Mouse (Mus musculus) frontal cortex, adult 2 months (tissue): Measurements from ENCODE around the gene Cutal. TPM values are rescaled to one million over a fixed set of nuclear protein-coding genes. Genes with fewer than 3 reads are reported as not detected.

ENCODE experiments used
- DNase-seq, 2 experiments: peaks; one replicate each; pipeline ENCODE4 v3.0.0; 2022; ENCODE audit warnings: low spot score in 1 of 2; ENCODE audit errors: extremely low spot score in 1 of 2
- polyA plus RNA-seq: library from polyadenylated mRNA; depleted of rRNA; stranded (reverse); fragments of >200 nt; gene quantifications from 2 replicates; pipeline ENCODE4 v1.2.3, GENCODE M21; 2012; rRNA removed

The Cutal gene
- polyA plus RNA-seq, 1 experiment: 0.58 TPM

GRCm38 (mm10) chr2:34913218-34914068, 39.2 kb downstream of the Cutal start, which contains the start of gene Phf19:
Gene Phf19, minus strand, starts transcription at chr2:34914026.
- DNase-seq: no peak

GRCm38 (mm10) chr2:34914069-34914822, 40.0 kb downstream of the Cutal start:
- no peak for DNase-seq

DNA sequence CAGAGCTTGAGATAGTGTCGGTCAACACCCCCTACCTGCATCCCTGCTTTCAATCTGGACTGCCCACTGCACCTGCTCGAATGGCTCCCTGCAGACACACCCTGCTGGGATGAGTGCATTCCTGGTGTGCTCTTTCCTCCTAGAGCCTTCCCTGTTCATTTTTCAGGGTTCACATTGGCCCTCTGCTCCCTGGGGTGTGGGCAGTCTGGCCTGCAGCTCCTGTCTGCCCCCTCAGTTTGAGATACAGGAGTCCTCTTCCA, 40.6 kb downstream of the Cutal start:
- no peak for DNase-seq

GRCm38 (mm10) chr2:34915103-34915502, 40.9 kb downstream of the Cutal start:
- no peak for DNase-seq

DNA sequence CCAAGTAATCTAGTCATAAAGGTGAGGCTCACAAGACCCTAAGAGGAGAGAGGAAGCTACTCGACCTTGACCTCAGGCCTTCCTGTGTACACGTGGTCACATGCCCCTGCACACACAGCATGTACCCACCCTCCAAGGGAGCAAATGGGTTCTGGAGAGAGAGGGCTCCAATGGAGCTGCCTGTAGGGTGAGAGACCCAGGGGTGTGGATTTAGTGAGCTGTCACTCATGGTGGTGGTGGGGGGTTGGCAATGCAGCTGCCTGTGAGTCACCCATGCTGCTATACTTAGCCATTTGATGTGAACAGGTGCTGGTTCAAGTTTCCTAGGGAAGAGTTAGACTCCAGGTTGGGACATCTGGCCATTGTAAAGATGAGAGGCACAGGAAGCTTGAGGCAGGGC, 45.9 kb downstream of the Cutal start:
- no peak for DNase-seq

GRCm38 (mm10) chr2:34922729-34923128, 48.5 kb downstream of the Cutal start:
- no peak for DNase-seq

GRCm38 (mm10) chr2:34927320-34927719, 53.1 kb downstream of the Cutal start:
- DNase-seq: no peak

DNA sequence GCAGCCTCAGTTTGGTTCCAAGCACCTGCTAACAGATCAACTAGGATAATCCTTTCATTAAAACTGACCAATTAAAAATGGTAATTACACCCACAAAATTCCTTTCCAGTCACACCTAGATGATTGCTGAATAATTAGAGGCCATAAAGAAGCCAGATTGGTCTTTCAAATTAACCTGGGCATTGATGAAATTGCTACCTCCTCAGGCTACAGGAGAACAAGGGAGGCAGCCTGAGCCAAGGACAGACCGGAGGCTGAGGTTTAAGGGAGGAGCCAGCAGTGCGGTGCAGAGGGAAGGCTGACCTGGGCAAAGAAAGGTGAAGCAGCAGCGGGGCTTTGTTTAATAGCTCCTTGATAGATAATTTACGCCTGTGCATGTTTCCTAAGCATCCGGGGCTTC, 63.3 kb downstream of the Cutal start:
- DNase-seq: no peak

DNA sequence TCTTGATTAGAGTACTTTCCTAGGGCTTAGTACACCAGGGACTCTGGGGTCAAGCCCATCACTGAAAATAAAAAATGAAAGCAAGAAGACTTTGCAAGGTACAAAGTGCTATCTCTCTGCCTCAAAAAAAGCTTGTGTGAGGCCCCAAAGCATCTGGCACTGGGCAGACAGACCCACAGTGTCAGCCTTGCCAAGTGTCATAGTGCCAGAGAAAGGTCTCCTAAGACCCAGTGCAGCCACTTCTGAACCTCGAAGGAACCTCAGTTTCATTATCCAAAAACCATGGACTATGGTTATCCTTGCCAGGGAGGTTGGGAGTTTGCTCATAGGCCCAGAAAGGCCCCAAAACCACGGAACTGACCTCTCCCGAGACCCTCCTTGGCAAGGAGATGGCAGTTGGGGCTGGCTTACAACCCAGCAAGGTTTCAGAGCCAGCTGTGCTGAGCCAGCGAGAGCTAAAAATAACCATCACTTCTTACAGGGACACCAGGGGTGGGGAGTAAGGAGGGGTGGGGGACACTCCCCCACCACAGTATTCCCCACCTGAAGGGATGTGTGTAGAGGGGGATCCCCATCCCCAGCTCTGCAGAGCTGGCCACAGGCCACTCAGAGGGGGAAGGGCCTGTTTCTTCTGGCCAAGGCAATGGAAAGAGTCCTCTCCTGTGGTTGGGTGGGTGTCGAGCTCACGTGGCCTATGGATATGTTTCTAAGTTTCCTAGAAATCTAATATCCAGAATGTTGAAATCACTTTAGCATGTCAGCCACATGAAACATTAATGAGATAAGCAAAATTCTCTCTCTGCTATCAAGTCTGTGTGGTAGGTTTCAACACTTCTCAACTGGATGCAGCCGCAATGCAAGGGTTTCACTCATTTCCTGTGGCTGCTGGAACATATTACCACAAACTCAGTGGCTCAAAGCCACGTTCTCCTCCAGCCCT, 64.3 kb downstream of the Cutal start:
- no peak for DNase-seq

DNA sequence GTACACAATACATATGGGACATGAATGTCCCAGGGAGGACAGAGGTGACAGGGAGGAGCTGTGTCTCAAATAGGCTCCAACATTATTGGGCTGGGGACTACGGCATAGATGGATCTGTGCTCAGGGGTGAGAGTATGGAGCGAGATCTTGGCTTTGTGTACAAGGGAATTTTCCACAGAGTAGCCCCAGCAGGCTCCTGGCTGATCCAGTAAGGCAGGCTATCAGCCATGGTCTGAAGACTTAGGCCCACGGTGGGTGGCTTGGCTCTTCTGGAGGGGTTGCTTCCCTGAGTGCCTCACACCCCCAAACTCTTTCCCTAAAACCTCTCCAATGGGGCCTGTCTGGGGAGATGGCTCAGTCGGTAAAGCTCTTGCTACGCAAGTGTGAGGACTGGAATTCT, 66.0 kb downstream of the Cutal start:
- no peak for DNase-seq

GRCm38 (mm10) chr2:34941061-34941675, 67.0 kb downstream of the Cutal start:
- no peak for DNase-seq

Other genes starting within 250 kb of the Cutal start
- gene Gapvd1, start 119.2 kb upstream of the Cutal start, polyA plus RNA-seq: 43.8 and 53.8 TPM in 2 replicates
- 207 and 209 TPM in 2 replicates for gene Hspa5, start 102.4 kb upstream of the Cutal start, polyA plus RNA-seq
- 37.0 and 38.3 TPM in 2 replicates for gene Rabepk, start 74.5 kb upstream of the Cutal start, polyA plus RNA-seq
- 76.5 and 80.3 TPM in 2 replicates for gene Fbxw2, start 48.1 kb upstream of the Cutal start, polyA plus RNA-seq
- gene Gm34653, start 41.4 kb upstream of the Cutal start, polyA plus RNA-seq: not detected in 2 replicates
- 35.2 and 44.2 TPM in 2 replicates for gene Psmd5, start 572 bp downstream of the Cutal start, polyA plus RNA-seq
- 1.2 and 1.3 TPM in 2 replicates for gene Phf19, start 39.6 kb downstream of the Cutal start, polyA plus RNA-seq
- 3.5 and 4.8 TPM in 2 replicates for gene Traf1, start 87.4 kb downstream of the Cutal start, polyA plus RNA-seq
- gene Hc, start 187.0 kb downstream of the Cutal start, polyA plus RNA-seq: 0.48 and 0.50 TPM in 2 replicates
- 0.69 and 0.74 TPM in 2 replicates for gene AI182371, start 227.1 kb downstream of the Cutal start, polyA plus RNA-seq
- gene Cntrl, start 235.1 kb downstream of the Cutal start, polyA plus RNA-seq: 15.0 and 15.9 TPM in 2 replicates